Mouse (Mus musculus): ENCODE measurements at regions not wholly inside any gene's neighbourhood (a gene's known extent, or its start where the extent isn't known, plus 50 kb on each side); places are given as distances from the start of the nearest gene placed in this dataset.
A peak's percentile ranks its signal among the peaks of the same experiment; 100 is the strongest.

GRCm38 (mm10) chr6:121524613-121524970 is 51.1 kb upstream of the Iqsec3 start:
- 54% methylated on average over 3 of the region's 3 CpGs for WGBS (ENCODE audit: insufficient replicate concordance)
- H3K4me3 ChIP-seq (ENCODE audit: low read depth, low read length) = no peak overlapping the region
- no peak overlapping the region for H3K4me2 ChIP-seq
- no peak overlapping the region for H3K27ac ChIP-seq (ENCODE audit: low read depth, low read length)
- no peaks in the 10 kb centered on the region for H3K36me3 ChIP-seq (ENCODE audit: control insufficient read depth, insufficient read depth, low read length)
- no peaks in the 10 kb centered on the region for H3K9me3 ChIP-seq (replicated peaks; ENCODE audit: control insufficient read depth, low read length)
- no peaks in the 10 kb centered on the region for H3K27me3 ChIP-seq (ENCODE audit: control insufficient read depth, insufficient read depth, low read length)
- no peaks in the 10 kb centered on the region for H3K4me1 ChIP-seq (ENCODE audit: control insufficient read depth, insufficient read depth, low read length)
- H3K9ac ChIP-seq (ENCODE audit: low read depth, low read length) = no peak overlapping the region
- no peak for ATAC-seq (replicated peaks; ENCODE audit: insufficient number of reproducible peaks, low FRiP score, low TSS enrichment)

GRCm38 (mm10) chr6:121523882-121524612 is 50.6 kb upstream of the Iqsec3 start:
- Histone ChIP-seq H3K9ac (ENCODE audit: low read depth, low read length) (no peak overlapping the region), H3K4me2 (no peak overlapping the region), H3K27me3 (ENCODE audit: control insufficient read depth, insufficient read depth, low read length) (no peaks in the 10 kb centered on the region), H3K36me3 (ENCODE audit: control insufficient read depth, insufficient read depth, low read length) (no peaks in the 10 kb centered on the region), H3K9me3 (replicated peaks; ENCODE audit: control insufficient read depth, low read length) (no peaks in the 10 kb centered on the region), H3K27ac (ENCODE audit: low read depth, low read length) (no peak overlapping the region), H3K4me3 (ENCODE audit: low read depth, low read length) (no peak overlapping the region), H3K4me1 (ENCODE audit: control insufficient read depth, insufficient read depth, low read length) (no peaks in the 10 kb centered on the region)
- 0 out of 2 replicates have a peak, but pooled peaks have one; percentile 41 for ATAC-seq (replicated peaks; ENCODE audit: insufficient number of reproducible peaks, low FRiP score, low TSS enrichment)
- WGBS (ENCODE audit: insufficient replicate concordance) = 66% methylated on average over 11 of the region's 11 CpGs
